Mouse (Mus musculus): ENCODE data around the gene A3galt2. TPM values are rescaled to one million over a fixed set of nuclear protein-coding genes. Genes with fewer than 3 reads are reported as not detected.

The A3galt2 gene
- total RNA-seq, 2 experiments from 2014 or later = 0.45 to 0.64 TPM

GRCm38 (mm10) chr4:128789646-128790045 lies 34.5 kb downstream of the A3galt2 start:
- no peak for DNase-seq (ENCODE audit: low spot score in 2 of 2)

- no peak for DNase-seq (ENCODE audit: low spot score in 2 of 2)
These were observed 38.5 kb downstream of the A3galt2 start for GRCm38 (mm10) chr4:128793710-128794109.

GRCm38 (mm10) chr4:128794198-128794597 lies 39.0 kb downstream of the A3galt2 start:
- no peak for DNase-seq (ENCODE audit: low spot score in 2 of 2)

DNA sequence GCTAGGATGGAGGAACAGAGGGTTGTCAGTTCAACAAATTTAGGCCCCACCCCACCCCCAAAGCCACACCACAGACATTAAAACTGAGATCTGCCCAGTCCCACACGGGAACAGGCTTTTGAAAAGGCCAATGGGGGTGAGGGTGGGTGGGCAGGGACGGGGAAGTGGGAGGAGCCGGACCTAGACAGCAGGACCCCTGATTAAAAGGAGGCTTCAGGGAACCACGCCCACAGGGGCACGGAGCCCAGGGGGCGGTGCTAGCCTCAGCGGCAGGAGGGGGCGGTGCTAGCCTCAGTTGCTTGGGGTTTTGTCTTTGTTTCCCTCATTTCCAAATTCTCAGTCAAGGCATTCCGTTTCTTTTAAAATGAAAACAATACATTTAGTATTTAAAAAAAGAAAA lies 40.4 kb downstream of the A3galt2 start:
- peak; percentile 41 to 55 for DNase-seq (ENCODE audit: low spot score in 2 of 2)

DNA sequence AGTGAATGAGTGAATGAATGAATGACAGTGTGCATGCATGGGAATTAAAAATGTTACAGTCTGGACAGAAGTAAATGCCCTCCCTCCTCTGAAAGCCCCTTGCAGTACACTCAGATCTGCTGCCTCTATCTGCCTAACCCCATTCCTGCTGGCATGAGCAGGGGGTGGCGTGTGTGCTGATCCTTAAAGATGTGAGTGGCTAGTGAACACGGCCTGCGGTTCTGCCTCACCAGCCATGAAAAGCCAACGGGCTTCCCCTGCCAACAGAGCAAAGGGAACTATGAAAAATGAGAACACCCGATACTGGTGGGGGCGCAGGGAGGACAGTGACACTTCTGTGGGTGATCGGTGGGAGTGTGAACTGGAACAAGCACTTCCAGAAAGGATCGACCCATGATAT lies 41.6 kb downstream of the A3galt2 start:
- DNase-seq (ENCODE audit: low spot score in 2 of 2) = no peak

DNA sequence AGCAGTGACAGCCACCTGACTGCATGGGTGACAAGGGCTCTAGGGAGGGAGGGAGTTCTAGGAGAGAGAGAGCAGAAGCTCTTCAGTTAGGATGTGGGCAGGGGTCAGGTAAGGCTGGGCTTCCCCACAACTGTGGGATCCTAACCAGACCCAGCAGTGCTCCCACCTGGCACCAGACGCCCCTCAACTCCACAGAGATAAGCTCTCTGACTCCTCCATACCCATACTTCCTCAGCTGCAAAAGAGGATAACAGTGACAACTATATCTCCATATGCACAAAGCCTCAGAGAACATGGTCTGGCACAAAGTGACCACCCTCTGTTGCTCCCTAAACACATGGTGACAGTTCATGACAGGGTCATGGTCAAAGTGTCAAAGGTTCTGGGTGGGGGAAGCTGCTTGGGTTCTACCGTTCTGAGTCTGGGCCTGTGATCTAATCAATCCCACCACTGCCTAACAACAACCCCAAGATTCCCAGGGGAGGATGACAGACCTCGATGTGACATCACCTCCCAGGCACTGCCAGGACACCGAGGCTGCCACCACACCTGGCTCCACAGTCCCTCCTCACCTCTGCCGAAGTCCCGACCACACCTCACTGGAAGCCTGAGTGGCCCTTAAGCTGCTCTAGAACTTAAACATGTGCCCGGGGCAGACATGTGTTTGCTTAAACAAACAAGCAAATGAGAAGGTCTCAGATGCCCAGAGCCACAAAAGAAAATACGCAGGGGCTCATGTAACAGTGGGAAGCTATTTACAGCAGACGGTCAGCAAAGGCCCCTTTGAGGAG lies 46.7 kb downstream of the A3galt2 start:
- DNase-seq (ENCODE audit: low spot score in 2 of 2) = no peak

DNA sequence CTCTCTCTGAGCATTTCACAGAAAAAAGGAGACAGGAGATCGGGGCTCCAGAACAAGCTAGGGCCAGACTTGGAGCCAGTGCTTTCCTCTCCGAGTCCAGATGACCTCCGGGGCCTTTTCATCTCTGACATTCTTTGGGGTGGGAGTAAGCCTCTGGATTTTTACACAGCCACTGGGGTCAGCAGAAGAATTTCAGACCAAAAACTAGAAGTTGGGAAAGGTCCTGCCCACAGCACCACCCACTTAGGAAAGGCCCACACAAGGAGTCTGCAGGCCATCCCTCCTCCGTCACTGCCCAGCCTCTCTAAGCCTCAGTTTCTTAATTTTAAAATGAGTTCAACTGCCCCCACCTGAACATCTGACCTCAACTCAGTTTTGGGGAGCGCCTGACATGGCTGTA lies 48.4 kb downstream of the A3galt2 start:
- peak in 1 of 2 experiments; percentile 10 for DNase-seq (ENCODE audit: low spot score in 2 of 2)

GRCm38 (mm10) chr4:128804426-128805149 lies 49.4 kb downstream of the A3galt2 start:
- peak in 1 of 2 experiments; percentile 11 for DNase-seq (ENCODE audit: low spot score in 2 of 2)

- DNase-seq (ENCODE audit: low spot score in 2 of 2) = peak; percentile 40 to 61
These were observed 50.2 kb downstream of the A3galt2 start for GRCm38 (mm10) chr4:128805150-128806042.

GRCm38 (mm10) chr4:128806043-128806826 lies 51.1 kb downstream of the A3galt2 start, which contains the start of gene Zfp362:
Gene Zfp362 (minus strand): TSS chr4:128806045.
- peak; percentile 44 to 68 for DNase-seq (ENCODE audit: low spot score in 2 of 2)

GRCm38 (mm10) chr4:128806827-128807179 lies 51.6 kb downstream of the A3galt2 start:
- peak; percentile 38 to 58 for DNase-seq (ENCODE audit: low spot score in 2 of 2)

GRCm38 (mm10) chr4:128811382-128812056 lies 56.4 kb downstream of the A3galt2 start:
- peak; percentile 69 to 82 for DNase-seq (ENCODE audit: low spot score in 2 of 2)

DNA sequence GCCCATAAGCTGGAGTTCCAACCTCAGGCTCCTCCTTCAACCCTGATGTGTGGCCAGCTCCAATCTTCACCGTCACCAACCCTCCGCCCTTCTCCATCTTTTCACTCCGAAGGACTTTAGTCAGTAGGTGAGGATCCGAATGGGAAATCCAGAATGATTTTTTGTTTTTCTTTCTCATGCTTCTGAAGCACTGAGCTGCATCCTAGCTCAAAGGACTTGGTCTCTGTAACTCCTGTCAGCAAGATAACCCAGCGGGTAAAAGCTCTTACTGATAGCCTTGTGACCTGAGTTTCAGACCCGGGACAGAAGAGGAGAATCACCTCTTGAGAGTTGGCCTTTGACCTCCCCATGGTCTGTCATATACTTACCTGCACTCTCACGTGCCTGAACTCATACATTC lies 61.8 kb downstream of the A3galt2 start:
- no peak for DNase-seq (ENCODE audit: low spot score in 2 of 2)

Other genes with a start within 250 kb of the A3galt2 start
- 1 to 10 TPM; 5.4 to 7.7 TPM for gene Zscan20, start 145.3 kb upstream of the A3galt2 start, total RNA-seq (2021)
- 1 to 10 TPM in 1 of 2 experiments, under 1 TPM in 1; 0.87 to 1.8 TPM for gene Tlr12, start 136.7 kb upstream of the A3galt2 start, total RNA-seq (2021)
- gene Phc2, start 100.7 kb upstream of the A3galt2 start, total RNA-seq (2021) = 10 to 100 TPM; 81.1 to 82.9 TPM
- 10 to 100 TPM; 37.8 to 38.5 TPM for gene Zfp362, start 50.7 kb downstream of the A3galt2 start, total RNA-seq (2021)
- 10 to 100 TPM; 26.2 TPM for gene Trim62, start 128.2 kb downstream of the A3galt2 start, total RNA-seq (2021)
- 10 to 100 TPM; 27.7 to 31.0 TPM for gene Azin2, start 207.1 kb downstream of the A3galt2 start, total RNA-seq (2021)
- gene Ak2, start 236.6 kb downstream of the A3galt2 start, total RNA-seq (2021) = 10 to 100 TPM; 32.3 to 34.3 TPM

Data from layer of hippocampus, postnatal 10 days (tissue).